Mouse (Mus musculus) thymus, adult 2 months (tissue): Measurements from ENCODE around the gene Inhbc. TPM values are rescaled to one million over a fixed set of nuclear protein-coding genes. Genes with fewer than 3 reads are reported as not detected.

Source experiments
- DNase-seq: peaks from one replicate; pipeline ENCODE4 v3.0.0; 2021
- H3K27ac ChIP-seq: fragments of 200-500 bp; 2 replicates; pipeline ENCODE4 v1.5.1; 2012; ENCODE audit warnings: low read length, control low read depth; ENCODE audit not compliant: control insufficient read depth, insufficient read depth
- H3K27me3 ChIP-seq: fragments of 200-500 bp; 2 replicates; pipeline ENCODE4 v1.6.1; 2012; ENCODE audit warnings: mild to moderate bottlenecking, low read length, moderate library complexity, mixed read lengths; ENCODE audit not compliant: control insufficient read depth, insufficient read depth
- H3K36me3 ChIP-seq: fragments of 200-500 bp; 2 replicates; pipeline ENCODE4 v1.6.1; 2012; ENCODE audit warnings: mild to moderate bottlenecking, low read length, moderate library complexity; ENCODE audit not compliant: control insufficient read depth, insufficient read depth
- H3K4me1 ChIP-seq: fragments of 200-500 bp; replicated peaks from 2 replicates; pipeline ENCODE4 v1.6.1; 2012; ENCODE audit warnings: low read length; ENCODE audit not compliant: control insufficient read depth, insufficient read depth
- H3K4me3 ChIP-seq: fragments of 200-500 bp; 2 replicates; pipeline ENCODE4 v1.5.1; 2012; ENCODE audit warnings: mild to moderate bottlenecking, low read length, control low read depth, moderate library complexity; ENCODE audit not compliant: control insufficient read depth, insufficient read depth
- CTCF ChIP-seq: fragments of 200-500 bp; IDR thresholded peaks from 2 replicates; pipeline ENCODE4 v1.5.1; 2012; ENCODE audit warnings: mild to moderate bottlenecking, control low read depth, low read length, moderate library complexity, borderline replicate concordance; ENCODE audit not compliant: control insufficient read depth, poor library complexity, insufficient read depth; ENCODE audit errors: extremely low read depth
- POLR2A ChIP-seq: fragments of 200-500 bp; IDR thresholded peaks from 2 replicates; pipeline ENCODE4 v1.6.1; 2012; ENCODE audit warnings: mild to moderate bottlenecking, low read length, control low read depth, moderate library complexity; ENCODE audit not compliant: control insufficient read depth, poor library complexity, insufficient read depth; ENCODE audit errors: extremely low read depth
- WGBS: fragments of 180-500 bp; shearing (Covaris S2); methylation state at CpG from one replicate; pipeline ENCODE4 v1.1.7; 2018; 5-methylcytosine and 5-hydroxymethylcytosine counted together
- polyA plus RNA-seq: library from polyadenylated mRNA; depleted of rRNA; stranded (reverse); fragments of >200 nt; gene quantifications from 2 replicates; pipeline ENCODE4 v1.2.3, GENCODE M21; 2012

The Inhbc gene
- polyA plus RNA-seq, 1 experiment = not detected

DNA sequence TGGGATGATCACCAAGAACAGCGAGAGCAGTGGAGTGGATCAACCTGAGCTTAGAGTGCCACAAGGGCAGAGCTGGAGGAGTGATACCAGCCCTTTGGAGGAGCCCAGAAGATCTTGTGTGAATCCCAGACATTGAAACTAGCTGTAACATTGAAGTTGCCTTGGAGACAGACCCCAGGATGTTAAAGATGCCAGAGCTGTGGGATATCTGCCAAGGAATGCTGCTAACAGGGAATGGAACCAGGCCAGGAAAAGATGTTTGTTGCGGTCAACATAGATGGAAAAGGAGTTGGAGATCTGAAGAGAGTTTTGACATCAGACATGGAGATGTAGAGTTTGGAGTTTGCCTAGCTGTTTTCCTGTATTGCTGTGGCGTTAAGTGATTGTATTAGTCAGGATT lies 24.1 kb downstream of the Inhbc start:
- Histone ChIP-seq H3K36me3 (no peaks in the 10 kb centered on the region), H3K4me3 (no peak overlapping the region), H3K4me1 (peaks cover 15% of the 10 kb centered on the region), H3K27me3 (peaks cover 9% of the 10 kb centered on the region), H3K27ac (no peak overlapping the region)
- TF ChIP-seq POLR2A (no peak), CTCF (no peak)
- WGBS = 96% methylated on average over 3 of the region's 3 CpGs
- DNase-seq = no peak

GRCm38 (mm10) chr10:127343029-127343428 lies 27.2 kb downstream of the Inhbc start:
- Histone ChIP-seq H3K36me3 (no peaks in the 10 kb centered on the region), H3K4me3 (no peak overlapping the region), H3K27me3 (peaks cover 28% of the 10 kb centered on the region), H3K27ac (no peak overlapping the region), H3K4me1 (peaks cover 21% of the 10 kb centered on the region)
- 22% methylated on average over 3 of the region's 3 CpGs for WGBS
- TF ChIP-seq CTCF = no peak
- TF ChIP-seq POLR2A = no peak
- no peak for DNase-seq

DNA sequence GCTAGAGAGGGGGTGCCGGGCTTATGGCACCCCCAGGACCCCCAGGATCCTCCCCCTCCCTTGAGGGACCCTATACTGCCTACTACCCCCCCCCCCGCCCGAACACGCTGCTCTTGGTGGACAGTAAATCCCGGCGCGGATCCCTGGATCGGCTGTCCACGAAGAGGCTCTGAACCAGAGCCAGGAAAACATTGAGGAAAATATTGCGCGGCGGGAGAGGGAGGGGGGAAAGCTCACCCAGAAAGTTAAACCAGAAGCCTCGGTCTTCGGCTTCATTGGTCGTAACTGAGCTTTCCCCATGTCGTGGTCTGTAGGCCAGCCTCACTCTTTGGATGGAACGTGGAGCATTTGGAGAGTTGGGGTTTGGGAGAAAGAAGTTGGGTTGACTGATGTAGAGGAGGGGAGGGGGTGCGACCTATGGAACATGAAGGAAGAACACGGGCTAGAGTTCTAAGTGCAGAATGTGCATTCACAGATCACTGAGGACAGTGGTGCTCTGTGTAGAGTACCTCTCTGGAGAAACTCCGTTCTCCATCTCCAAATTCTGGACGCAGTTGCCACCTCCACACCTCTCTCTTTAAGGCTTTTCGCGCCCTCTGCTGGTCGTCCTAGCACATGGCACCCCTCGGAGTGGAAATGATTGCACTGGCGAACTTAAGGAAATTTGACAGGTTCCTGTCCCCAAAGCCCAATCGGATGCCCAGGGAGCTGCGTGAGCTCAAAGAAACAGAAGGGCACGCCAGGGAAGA lies 28.2 kb downstream of the Inhbc start, which contains the start of gene Gli1:
Gene Gli1, minus strand, starts transcription at position 84 of the 749 bp plus-strand sequence.
- Histone ChIP-seq H3K4me1 (peaks cover 31% of the 10 kb centered on the region), H3K27me3 (peaks cover 28% of the 10 kb centered on the region), H3K36me3 (no peaks in the 10 kb centered on the region), H3K27ac (no peak within 1 kb of the TSS), H3K4me3 (no peak within 1 kb of the TSS)
- peak; percentile 82 for DNase-seq
- under 1% methylated on average over 29 of the region's 29 CpGs for WGBS
- TF ChIP-seq POLR2A (no peak), CTCF (peak; percentile 84; the same call in 1 of the 2 replicates)

GRCm38 (mm10) chr10:127341360-127341690 lies 28.9 kb downstream of the Inhbc start:
- DNase-seq = no peak

DNA sequence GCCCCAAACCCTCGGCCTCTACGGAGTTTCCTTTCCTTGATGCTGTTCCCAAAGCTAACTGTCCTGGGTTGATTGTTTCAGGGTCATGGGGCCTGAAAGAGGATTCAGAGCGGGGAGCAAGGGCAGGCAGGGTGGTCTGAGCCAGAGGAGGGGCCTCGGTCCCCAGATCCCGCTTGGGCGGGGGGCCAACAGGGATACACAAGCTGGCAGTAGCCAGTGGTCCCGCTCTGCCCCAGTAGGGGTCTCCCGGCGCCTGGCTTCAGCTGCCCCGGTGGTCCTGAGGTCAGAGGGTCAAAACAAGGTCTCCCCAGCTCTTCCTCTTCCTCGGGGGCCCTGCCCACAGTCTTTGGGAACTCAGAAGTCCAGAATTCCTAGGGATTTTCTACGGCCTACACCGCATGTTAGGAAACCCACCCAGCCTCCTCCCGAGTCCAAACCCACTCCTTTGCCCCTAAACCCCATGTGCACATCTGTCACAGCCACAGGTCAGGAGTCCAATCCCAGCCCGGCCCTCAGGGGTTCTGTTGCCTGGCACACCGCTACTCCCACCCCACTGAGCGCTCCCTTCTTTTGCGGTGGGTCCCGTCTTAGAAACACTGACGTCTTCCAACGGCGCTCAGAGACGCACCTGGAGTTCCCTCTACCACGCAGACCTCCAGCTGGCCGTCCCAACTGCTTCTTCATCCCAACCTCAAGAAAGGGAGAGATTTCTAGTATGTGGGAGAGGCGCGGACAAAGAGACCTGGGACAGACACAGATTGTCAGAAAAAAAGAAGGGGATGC lies 29.5 kb downstream of the Inhbc start:
- Histone ChIP-seq H3K36me3 (no peaks in the 10 kb centered on the region), H3K4me3 (no peak overlapping the region), H3K27me3 (peaks cover 28% of the 10 kb centered on the region), H3K27ac (no peak overlapping the region), H3K4me1 (peaks cover 36% of the 10 kb centered on the region)
- no peak for DNase-seq
- no peak for TF ChIP-seq POLR2A
- 4% methylated on average over 27 of the region's 27 CpGs for WGBS

More at GRCm38 (mm10) chr10:127341360-127341690, 28.9 kb downstream of the Inhbc start:
- Histone ChIP-seq H3K4me1 (peaks cover 36% of the 10 kb centered on the region), H3K27ac (no peak overlapping the region), H3K27me3 (peaks cover 28% of the 10 kb centered on the region), H3K36me3 (no peaks in the 10 kb centered on the region), H3K4me3 (no peak overlapping the region)
- no peak for TF ChIP-seq POLR2A
- TF ChIP-seq CTCF = no peak
- WGBS = 3% methylated on average over 11 of the region's 11 CpGs

DNA sequence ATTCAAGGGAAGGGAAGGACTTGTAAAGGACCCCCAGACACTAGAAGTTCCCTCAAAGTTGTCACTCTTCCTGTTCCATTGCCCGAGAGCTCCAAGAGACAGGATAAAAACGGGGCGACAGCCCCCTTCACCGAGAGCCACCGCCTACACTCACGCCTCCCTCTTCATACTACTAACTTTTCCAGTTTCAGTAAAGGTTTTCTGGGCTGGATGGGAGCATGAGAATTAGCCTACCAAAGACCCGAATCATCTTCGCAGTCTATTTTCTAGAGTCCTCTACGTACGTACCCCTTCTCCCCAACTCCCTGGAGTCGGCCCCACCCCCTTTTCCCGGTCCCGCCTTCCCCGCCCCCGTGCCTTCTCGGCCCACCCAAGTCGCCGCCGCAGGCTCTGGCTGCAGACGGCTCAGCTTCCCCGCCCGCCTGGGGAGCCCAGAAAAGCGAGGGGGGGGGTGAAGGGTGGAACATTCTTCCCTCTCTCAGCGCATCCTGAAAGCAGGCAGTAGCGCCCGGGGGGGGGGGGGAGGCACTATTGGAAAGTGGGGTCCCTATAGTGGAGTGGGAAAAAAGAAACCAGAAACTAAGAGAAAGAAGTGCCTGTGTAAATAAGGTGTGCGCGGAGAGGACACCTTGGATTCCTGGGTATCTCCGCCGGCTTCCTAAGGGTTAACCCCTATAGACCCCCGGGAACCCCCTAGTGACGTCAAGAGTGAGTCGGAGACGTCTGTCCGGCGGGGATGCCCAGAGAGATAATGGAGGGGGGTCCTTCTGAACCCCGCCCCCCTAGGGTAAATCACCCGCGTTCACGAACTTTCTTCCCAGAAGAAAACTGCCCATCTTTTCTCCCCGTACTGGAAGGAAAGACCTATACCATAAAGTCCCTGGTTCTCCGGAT lies 30.3 kb downstream of the Inhbc start:
- Histone ChIP-seq H3K4me1 (peaks cover 36% of the 10 kb centered on the region), H3K27ac (no peak overlapping the region), H3K36me3 (no peaks in the 10 kb centered on the region), H3K27me3 (peaks cover 28% of the 10 kb centered on the region), H3K4me3 (peak overlapping the region; percentile 10; the same call in 1 of the 2 replicates)
- DNase-seq = no peak
- WGBS = 1% methylated on average over 42 of the region's 42 CpGs
- TF ChIP-seq POLR2A = no peak
- no peak for TF ChIP-seq CTCF
